Mouse (Mus musculus) hindbrain, embryonic 16.5 days (tissue): Measurements from ENCODE around the gene Btrc. TPM values are rescaled to one million over a fixed set of nuclear protein-coding genes. Genes with fewer than 3 reads are reported as not detected.

Experiments used
- ATAC-seq: fragments of 200-750 bp; cut with Nextera tagmentation; 2 replicates; pipeline ENCODE4 v1.8.0; 2017; ENCODE audit warnings: moderate TSS enrichment, moderate library complexity
- H3K27ac ChIP-seq: fragments of 300-500 bp; sonication (generic); 2 replicates; pipeline ENCODE4 v1.5.1; 2014; ENCODE audit warnings: low read depth, mild to moderate bottlenecking, control low read depth, low read length, moderate library complexity
- H3K27me3 ChIP-seq: fragments of 300-500 bp; sonication (generic); replicated peaks from 2 replicates; pipeline ENCODE4 v1.6.1; 2014; ENCODE audit warnings: low read length; ENCODE audit not compliant: control insufficient read depth, insufficient read depth
- H3K36me3 ChIP-seq: fragments of 300-500 bp; sonication (generic); 2 replicates; pipeline ENCODE4 v1.6.1; 2014; ENCODE audit warnings: mild to moderate bottlenecking, low read length, moderate library complexity, mixed read lengths; ENCODE audit not compliant: control insufficient read depth, insufficient read depth
- H3K4me1 ChIP-seq: fragments of 300-500 bp; sonication (generic); 2 replicates; pipeline ENCODE4 v1.6.1; 2014; ENCODE audit warnings: low read depth, low read length; ENCODE audit not compliant: control insufficient read depth, insufficient read depth
- H3K4me2 ChIP-seq: fragments of 300-500 bp; sonication (generic); 2 replicates; pipeline ENCODE4 v1.6.1; 2014; ENCODE audit warnings: mild to moderate bottlenecking, low read length, control low read depth, moderate library complexity
- H3K4me3 ChIP-seq: fragments of 300-500 bp; sonication (generic); 2 replicates; pipeline ENCODE4 v1.5.1; 2014; ENCODE audit warnings: mild to moderate bottlenecking, low read length, control low read depth, moderate library complexity
- H3K9ac ChIP-seq: fragments of 300-500 bp; sonication (generic); 2 replicates; pipeline ENCODE4 v1.6.1; 2014; ENCODE audit warnings: low read depth, mild to moderate bottlenecking, control low read depth, low read length, moderate library complexity
- H3K9me3 ChIP-seq: fragments of 300-500 bp; sonication (generic); 2 replicates; pipeline ENCODE4 v1.6.1; 2014; ENCODE audit warnings: mild to moderate bottlenecking, low read length, moderate library complexity; ENCODE audit not compliant: control insufficient read depth
- WGBS: fragments of 180-500 bp; shearing (Covaris S2); extraction: QIAGEN DNeasy Blood & Tissue Kit; methylation state at CpG from one replicate; pipeline ENCODE4 v1.1.7; 2014; 5-methylcytosine and 5-hydroxymethylcytosine counted together
- polyA plus RNA-seq: library from polyadenylated mRNA; unstranded; fragments of >200 nt; fragmentation: Nextera tagmentation; extraction: Ambion mirVana; gene quantifications from 2 replicates; pipeline ENCODE4 v1.2.1, GENCODE M21; 2015

The Btrc gene
- 63.4 and 69.2 TPM in 2 replicates for polyA plus RNA-seq

DNA sequence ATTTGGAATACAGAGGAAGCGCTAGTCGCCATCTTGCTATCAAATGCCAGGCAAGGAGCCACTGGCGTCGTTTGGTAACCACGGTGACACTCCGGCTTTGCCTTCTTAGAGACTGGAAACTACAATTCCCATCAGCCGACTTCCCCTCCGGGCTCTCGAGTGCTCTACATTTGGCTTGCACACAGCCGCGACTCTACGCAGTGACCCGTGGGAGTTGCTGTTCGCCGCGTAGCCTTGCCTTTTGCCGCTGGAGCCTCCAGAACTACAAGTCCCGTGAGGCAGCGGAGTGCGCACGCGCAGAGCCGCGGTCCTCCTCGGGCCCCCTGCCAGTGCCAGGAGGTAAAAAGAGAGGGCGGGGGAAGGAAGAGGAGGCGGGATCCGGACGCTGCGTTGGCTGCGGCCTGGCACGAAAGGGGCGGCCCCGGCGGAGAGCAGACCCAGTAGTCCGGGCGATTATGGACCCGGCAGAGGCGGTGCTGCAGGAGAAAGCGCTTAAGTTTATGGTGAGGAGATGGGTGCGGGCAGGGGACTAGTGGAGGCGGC lies at the start of gene Btrc:
Gene Btrc, plus strand, starts transcription at position 351 of the 543 bp plus-strand sequence.
- peak within 1 kb of the TSS; percentile 91 for H3K9ac ChIP-seq
- H3K9me3 ChIP-seq, result no peaks in the 10 kb centered on the region
- peak within 1 kb of the TSS; percentile 83 for H3K4me2 ChIP-seq
- under 1% methylated on average over 42 of the region's 42 CpGs for WGBS
- H3K4me1 ChIP-seq, result peaks cover 7% of the 10 kb centered on the region
- no peaks in the 10 kb centered on the region for H3K27me3 ChIP-seq
- H3K4me3 ChIP-seq, result peak within 1 kb of the TSS; percentile 79
- H3K36me3 ChIP-seq, result peaks cover 2% of the 10 kb centered on the region; the same call in 1 of the 2 replicates
- ATAC-seq, result peak; percentile 99
- peak within 1 kb of the TSS; percentile 98 for H3K27ac ChIP-seq

DNA sequence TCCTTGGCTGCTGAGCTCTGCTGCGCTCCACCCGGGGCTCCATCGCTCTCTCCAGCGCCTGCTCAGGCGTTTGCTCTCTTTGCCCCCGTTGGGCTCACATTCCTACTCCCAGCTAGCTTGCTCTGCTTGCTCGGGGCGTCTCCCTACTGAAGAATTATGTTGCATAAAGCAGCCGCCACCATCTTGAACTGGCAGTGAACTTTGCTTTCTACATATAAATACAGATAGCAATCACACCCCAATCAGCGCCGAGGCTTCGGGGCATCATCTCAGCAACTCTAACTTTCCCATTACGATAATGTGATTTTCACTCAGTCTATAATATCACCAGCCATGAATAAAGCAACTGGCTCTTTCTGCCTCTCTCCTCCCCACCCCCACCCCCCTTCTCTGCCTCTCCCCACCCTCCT lies 46.1 kb upstream of the Btrc start:
- no peaks in the 10 kb centered on the region for H3K27me3 ChIP-seq
- H3K4me3 ChIP-seq, result no peak overlapping the region
- 33% methylated on average over 13 of the region's 13 CpGs for WGBS
- H3K27ac ChIP-seq, result peak overlapping the region; percentile 12; the same call in 1 of the 2 replicates
- no peak overlapping the region for H3K9ac ChIP-seq
- H3K4me1 ChIP-seq, result peaks cover 11% of the 10 kb centered on the region
- H3K36me3 ChIP-seq, result no peaks in the 10 kb centered on the region
- peak; percentile 52 for ATAC-seq
- H3K4me2 ChIP-seq, result peak overlapping the region; percentile 23; the same call in 1 of the 2 replicates
- no peaks in the 10 kb centered on the region for H3K9me3 ChIP-seq

DNA sequence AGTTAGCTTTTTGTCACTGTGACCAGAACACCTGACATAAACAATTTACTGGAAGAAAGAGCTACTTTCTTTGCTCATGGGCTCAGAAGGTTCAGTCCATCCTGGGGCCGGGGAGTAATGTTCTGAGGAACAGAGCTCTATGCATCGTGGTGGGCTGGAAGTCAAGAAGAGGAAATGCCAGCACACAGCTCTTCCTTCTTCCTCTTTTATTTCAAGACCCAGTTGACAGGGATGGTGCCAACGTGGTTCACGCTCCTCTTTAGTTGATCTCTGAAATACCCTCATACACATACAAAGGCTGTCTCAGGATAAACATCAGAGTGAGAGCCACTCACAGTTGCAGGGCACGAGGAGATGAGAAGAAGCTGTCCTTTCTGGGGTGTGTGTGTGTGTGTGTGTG lies 42.5 kb upstream of the Btrc start:
- H3K4me3 ChIP-seq, result no peak overlapping the region
- ATAC-seq, result no peak
- WGBS, result 82% methylated on average over 5 of the region's 5 CpGs

DNA sequence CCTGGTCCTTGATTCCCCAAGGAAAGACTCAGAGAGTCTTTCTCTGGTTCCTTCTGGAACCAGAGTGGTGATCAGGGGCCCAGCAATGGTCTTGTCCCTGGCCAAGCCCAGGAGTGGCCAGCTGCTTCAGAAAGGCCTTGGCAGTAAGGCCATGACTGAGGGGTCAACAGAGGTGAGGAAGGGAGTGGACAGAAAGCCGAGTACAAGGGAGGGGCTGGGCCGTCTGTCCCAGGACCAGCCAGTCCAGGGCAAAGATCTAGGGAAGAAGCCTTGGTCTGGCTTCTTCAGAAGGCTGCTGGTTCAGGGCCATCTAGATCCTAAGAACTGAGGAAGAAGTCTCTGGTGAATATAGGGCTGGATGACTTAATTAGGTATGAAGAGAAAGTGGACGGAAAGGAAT lies 34.5 kb upstream of the Btrc start:
- Histone ChIP-seq H3K9me3 (no peaks in the 10 kb centered on the region), H3K9ac (no peak overlapping the region), H3K27me3 (no peaks in the 10 kb centered on the region), H3K4me3 (no peak overlapping the region), H3K27ac (no peak overlapping the region), H3K4me1 (peaks cover 9% of the 10 kb centered on the region), H3K4me2 (no peak overlapping the region), H3K36me3 (no peaks in the 10 kb centered on the region)
- WGBS, result 52% methylated on average over 3 of the region's 3 CpGs
- ATAC-seq, result no peak

More for the DNA sequence above, 42.5 kb upstream of the Btrc start:
- H3K4me2 ChIP-seq, result no peak overlapping the region
- no peak overlapping the region for H3K27ac ChIP-seq
- no peaks in the 10 kb centered on the region for H3K9me3 ChIP-seq
- H3K4me1 ChIP-seq, result peaks cover 5% of the 10 kb centered on the region
- no peaks in the 10 kb centered on the region for H3K27me3 ChIP-seq
- no peaks in the 10 kb centered on the region for H3K36me3 ChIP-seq
- no peak overlapping the region for H3K9ac ChIP-seq

DNA sequence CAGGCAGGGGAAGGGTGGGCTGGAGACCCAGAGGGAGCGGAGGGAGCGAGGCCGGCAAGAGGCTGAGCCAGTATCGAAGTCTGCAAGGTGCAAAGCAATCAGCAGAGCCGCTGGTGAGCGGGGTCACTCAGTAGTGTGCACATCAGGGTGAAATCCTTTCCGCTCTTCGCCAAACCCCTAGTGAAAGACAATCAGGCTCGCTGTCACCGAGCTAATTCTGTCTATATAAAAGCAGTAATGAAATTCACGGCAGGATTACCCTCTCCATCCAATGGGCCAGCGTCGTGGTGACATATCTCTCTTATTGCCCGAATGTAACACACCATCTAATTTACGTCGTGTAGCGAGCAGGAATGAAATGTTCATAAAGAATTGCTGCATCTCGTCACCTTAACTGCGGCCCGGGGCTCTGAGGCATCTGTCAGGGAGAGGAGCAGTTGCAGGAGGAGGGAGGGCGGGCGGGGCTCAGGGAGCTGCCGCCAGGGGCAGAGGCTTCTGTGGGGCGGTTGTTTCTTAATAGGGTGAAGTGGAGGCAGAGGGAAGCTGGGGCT lies 33.7 kb upstream of the Btrc start:
- Histone ChIP-seq H3K9ac (peak overlapping the region; percentile 29; the same call in 1 of the 2 replicates), H3K9me3 (no peaks in the 10 kb centered on the region), H3K4me3 (no peak overlapping the region; the same call in 1 of the 2 replicates), H3K27ac (no peak overlapping the region), H3K4me1 (peaks cover 9% of the 10 kb centered on the region), H3K36me3 (no peaks in the 10 kb centered on the region), H3K27me3 (no peaks in the 10 kb centered on the region), H3K4me2 (peak overlapping the region; percentile 40)
- ATAC-seq, result peak; percentile 43
- WGBS, result 5% methylated on average over 24 of the region's 24 CpGs

DNA sequence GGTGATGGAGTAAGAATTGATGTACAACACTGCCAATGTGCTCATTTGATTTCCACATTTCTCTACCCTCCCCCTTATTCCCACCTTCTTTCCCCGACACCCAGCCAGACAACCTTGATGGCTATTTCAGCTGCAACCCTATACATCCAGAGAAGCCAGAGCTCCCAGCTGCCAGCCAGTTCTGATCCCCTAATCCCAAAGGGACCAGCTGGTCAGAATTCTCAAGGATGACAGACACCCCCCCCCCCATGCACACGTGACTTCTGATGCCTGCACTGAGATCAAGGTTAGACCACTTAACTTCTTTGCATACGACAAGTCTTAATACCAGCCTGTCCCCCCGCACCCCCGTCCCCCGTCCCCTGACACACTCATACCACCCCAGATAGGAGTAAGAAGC lies 26.8 kb upstream of the Btrc start:
- 80% methylated on average over 6 of the region's 6 CpGs for WGBS
- Histone ChIP-seq H3K27ac (no peak overlapping the region), H3K36me3 (no peaks in the 10 kb centered on the region), H3K9me3 (no peaks in the 10 kb centered on the region), H3K4me3 (no peak overlapping the region), H3K4me1 (peaks cover 3% of the 10 kb centered on the region), H3K4me2 (no peak overlapping the region), H3K27me3 (no peaks in the 10 kb centered on the region), H3K9ac (no peak overlapping the region)
- ATAC-seq, result no peak

DNA sequence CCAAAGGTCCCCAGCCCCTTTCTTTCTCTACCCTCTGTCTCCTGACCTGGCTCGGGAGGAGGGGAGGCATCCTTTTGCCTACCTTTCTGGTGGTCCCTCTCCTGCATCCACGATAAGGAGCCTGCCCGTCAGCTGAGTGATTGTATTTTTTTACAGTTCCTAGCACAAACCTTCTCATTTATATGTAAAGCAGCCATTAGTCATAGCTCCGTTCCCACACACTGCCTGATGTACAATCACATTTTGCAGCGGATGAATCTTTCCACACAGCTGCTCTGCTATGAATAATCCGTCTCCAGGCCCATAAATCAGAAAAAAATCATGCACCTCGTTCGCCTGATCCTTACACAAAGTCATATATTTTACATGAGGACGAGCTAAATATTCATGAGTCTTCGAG lies 25.4 kb upstream of the Btrc start:
- H3K9me3 ChIP-seq, result no peaks in the 10 kb centered on the region
- no peak overlapping the region for H3K4me3 ChIP-seq
- no peak overlapping the region for H3K9ac ChIP-seq
- no peaks in the 10 kb centered on the region for H3K27me3 ChIP-seq
- WGBS, result 18% methylated on average over 10 of the region's 10 CpGs
- H3K27ac ChIP-seq, result peak overlapping the region; percentile 57; the same call in 1 of the 2 replicates
- H3K4me1 ChIP-seq, result peaks cover 3% of the 10 kb centered on the region
- H3K4me2 ChIP-seq, result no peak overlapping the region; the same call in 1 of the 2 replicates
- ATAC-seq, result peak; percentile 76; the same call in 1 of the 2 replicates
- no peaks in the 10 kb centered on the region for H3K36me3 ChIP-seq

DNA sequence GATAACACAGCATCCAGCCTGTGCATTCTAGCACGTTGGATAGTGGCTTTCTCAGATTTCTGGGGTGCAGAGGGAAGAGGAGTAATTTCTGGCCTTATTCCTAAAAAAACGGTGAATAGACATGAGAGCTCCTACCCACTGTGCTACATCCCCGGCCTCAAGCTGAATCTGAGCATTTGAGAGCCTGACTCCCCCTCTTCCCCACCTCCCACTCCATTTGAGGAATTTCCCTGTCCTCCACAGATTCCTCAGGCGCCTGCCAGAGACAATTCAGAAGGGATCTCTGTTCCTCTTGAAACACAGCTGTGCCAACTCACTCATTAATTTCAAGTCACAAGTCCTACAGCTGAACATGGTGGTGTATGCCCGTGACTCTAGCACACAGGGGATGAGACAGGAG lies 19.6 kb upstream of the Btrc start:
- H3K4me3 ChIP-seq, result no peak overlapping the region
- H3K27me3 ChIP-seq, result no peaks in the 10 kb centered on the region
- WGBS, result 72% methylated on average over 5 of the region's 5 CpGs
- no peaks in the 10 kb centered on the region for H3K9me3 ChIP-seq
- H3K4me1 ChIP-seq, result no peaks in the 10 kb centered on the region
- H3K9ac ChIP-seq, result no peak overlapping the region
- H3K36me3 ChIP-seq, result no peaks in the 10 kb centered on the region
- H3K27ac ChIP-seq, result no peak overlapping the region
- H3K4me2 ChIP-seq, result no peak overlapping the region
- ATAC-seq, result no peak

DNA sequence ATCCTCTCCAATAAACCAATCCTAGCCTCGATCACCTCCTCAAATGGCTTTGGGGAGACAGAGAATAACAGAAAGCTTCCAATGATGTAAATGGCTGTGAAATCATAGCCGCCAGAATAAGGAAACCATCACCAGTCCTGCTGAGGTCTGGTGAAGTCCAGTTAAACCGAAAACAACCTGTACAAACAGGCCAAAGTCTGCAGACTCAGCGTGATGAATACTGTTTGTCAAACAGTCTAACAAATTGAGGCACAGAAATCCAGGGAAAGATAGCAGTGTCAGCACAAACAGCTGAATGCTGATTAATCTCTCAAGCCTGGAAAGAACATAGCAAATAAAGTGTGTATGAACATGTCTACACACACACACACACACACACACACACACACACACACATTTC lies 15.3 kb upstream of the Btrc start:
- WGBS, result 62% methylated on average over 4 of the region's 4 CpGs

More for the DNA sequence above, 15.3 kb upstream of the Btrc start:
- Histone ChIP-seq H3K27me3 (no peaks in the 10 kb centered on the region), H3K27ac (no peak overlapping the region), H3K9ac (no peak overlapping the region), H3K4me3 (no peak overlapping the region), H3K9me3 (no peaks in the 10 kb centered on the region), H3K4me2 (no peak overlapping the region), H3K36me3 (no peaks in the 10 kb centered on the region), H3K4me1 (no peaks in the 10 kb centered on the region)
- no peak for ATAC-seq
